Mouse (Mus musculus): ENCODE data around the gene 9930021J03Rik. TPM values are rescaled to one million over a fixed set of nuclear protein-coding genes. Genes with fewer than 3 reads are reported as not detected.

9930021J03Rik gene
- total RNA-seq, 2 experiments from 2014 or later, result 11.8 to 14.4 TPM

DNA sequence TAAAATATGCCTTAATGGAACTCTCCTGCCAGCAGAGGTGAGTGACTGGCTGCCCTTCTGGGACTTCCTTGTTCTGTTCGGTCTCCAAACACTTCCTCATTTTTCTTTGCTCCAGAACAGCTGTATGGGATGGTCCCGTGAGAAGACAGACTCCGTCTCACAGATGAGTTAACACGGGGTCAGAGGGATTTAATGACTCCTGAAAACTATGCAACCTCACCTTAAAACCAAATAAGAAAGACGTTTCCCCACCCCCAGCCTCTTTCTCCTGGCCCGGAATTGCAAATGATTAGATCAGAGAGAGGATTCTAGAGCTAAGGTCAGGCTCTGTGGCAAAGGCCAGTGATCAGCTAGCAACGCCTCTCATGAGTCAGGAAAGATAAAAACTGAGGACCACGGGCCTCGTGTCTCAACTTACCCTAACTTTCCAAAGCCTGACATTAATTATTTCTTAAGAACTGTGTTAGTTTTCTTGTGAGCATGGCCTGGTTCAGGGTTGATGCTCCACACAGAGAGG, 130.2 kb downstream of the 9930021J03Rik start:
- TF ChIP-seq CTCF (IDR thresholded peaks at IDR 0.05), result no peak
- intact Hi-C loops (cut with DNase I), result no loop called here
- no peak overlapping the region for H3K4me3 ChIP-seq
- DNase-seq, result no peak
- H3K27ac ChIP-seq, result no peak overlapping the region

DNA sequence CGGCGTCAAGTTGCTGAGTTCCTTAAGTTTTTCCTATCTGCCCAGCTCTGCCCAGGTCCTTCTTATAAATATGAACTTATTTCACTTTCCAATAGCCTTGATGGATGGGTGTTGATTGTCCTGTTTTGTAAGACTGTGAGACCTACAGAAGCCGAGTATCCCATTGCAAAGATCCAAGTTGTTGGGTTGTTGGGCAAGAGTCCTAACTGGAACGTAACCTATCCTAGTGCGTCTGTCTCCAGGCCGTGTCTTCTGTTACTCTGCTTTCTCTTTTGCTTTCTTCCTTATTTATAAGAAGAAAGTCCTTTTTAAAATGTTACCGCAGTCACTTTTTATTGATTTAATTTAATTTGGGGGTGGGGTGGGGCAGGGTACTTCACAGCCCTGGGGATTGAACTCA, 130.8 kb downstream of the 9930021J03Rik start:
- intact Hi-C loops (cut with DNase I), result no loop called here
- DNase-seq, result no peak
- H3K4me3 ChIP-seq, result no peak overlapping the region
- no peak for TF ChIP-seq CTCF (IDR thresholded peaks at IDR 0.05)
- H3K27ac ChIP-seq, result no peak overlapping the region

DNA sequence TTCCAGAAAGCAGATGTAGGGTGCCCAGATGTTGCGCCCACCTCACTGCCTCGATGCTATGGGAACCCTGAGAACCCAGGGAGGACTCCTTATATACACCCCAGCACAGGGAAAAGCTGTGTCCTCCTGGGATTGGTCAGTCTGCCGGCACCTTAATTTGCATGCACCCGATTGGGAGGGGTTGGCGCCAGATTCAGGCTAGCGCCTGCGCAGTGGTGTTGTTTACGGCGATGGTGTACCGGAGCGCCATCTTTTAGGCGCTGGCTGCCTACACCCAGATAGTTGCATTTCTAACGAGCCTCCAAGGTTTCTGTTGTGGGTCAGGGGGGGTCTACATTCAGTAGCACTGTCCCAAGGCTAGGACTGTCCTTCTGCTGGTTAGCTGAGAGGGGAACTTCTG, 133.1 kb downstream of the 9930021J03Rik start:
- Histone ChIP-seq H3K4me3 (no peak overlapping the region), H3K27ac (no peak overlapping the region)
- no peak for TF ChIP-seq CTCF (IDR thresholded peaks at IDR 0.05)
- no peak for DNase-seq
- intact Hi-C loops (cut with DNase I), result no loop called here

GRCm38 (mm10) chr19:29671160-29671559, 134.6 kb downstream of the 9930021J03Rik start:
- intact Hi-C loops (cut with DNase I), result no loop called here
- DNase-seq, result no peak
- Histone ChIP-seq H3K4me3 (no peak overlapping the region), H3K27ac (no peak overlapping the region)
- no peak for TF ChIP-seq CTCF (IDR thresholded peaks at IDR 0.05)

DNA sequence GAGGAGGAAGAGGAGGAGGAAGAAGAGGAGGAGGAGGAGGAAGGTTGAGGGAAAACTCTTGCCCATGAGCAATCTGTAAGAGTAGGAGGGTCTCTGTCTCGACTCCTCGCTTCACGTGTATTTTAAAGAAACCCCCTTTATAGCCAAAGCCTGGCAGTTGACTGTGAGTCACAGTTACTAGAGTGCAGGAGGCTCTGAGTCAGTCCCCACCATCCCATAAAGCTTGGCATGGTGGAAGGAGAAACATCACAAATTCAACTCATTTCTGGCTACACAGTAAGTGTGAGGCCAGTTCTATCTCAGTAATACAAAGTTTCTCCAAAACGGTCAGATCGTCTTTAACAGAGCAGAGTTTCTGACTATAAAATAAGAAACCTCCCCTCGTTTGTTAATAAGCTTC, 135.5 kb downstream of the 9930021J03Rik start:
- Histone ChIP-seq H3K4me3 (no peak overlapping the region), H3K27ac (no peak overlapping the region)
- DNase-seq, result no peak
- TF ChIP-seq CTCF (IDR thresholded peaks at IDR 0.05), result no peak
- intact Hi-C loops (cut with DNase I), result no loop called here

DNA sequence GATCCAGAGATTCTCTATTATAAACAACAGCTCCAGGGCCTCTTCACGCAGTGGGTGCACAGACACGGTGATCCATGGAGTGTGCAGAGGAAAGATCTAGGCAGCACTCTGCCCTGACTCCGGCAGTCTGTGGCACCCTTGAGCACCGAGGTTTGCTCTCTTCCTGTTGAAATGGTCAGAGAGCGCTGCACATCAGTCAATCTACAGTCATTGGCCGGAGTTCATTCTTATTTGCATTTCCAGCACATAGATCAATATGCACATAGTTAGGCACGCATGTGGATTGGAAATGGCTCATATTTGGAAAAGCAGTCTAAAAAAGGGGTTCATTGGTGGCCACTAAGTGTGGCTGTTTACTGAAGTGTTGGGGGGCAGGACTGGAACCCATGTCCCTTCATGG, 137.7 kb downstream of the 9930021J03Rik start:
- no peak for TF ChIP-seq CTCF (IDR thresholded peaks at IDR 0.05)
- H3K4me3 ChIP-seq, result no peak overlapping the region
- no peak overlapping the region for H3K27ac ChIP-seq
- intact Hi-C loops (cut with DNase I), result no loop called here
- DNase-seq, result no peak

DNA sequence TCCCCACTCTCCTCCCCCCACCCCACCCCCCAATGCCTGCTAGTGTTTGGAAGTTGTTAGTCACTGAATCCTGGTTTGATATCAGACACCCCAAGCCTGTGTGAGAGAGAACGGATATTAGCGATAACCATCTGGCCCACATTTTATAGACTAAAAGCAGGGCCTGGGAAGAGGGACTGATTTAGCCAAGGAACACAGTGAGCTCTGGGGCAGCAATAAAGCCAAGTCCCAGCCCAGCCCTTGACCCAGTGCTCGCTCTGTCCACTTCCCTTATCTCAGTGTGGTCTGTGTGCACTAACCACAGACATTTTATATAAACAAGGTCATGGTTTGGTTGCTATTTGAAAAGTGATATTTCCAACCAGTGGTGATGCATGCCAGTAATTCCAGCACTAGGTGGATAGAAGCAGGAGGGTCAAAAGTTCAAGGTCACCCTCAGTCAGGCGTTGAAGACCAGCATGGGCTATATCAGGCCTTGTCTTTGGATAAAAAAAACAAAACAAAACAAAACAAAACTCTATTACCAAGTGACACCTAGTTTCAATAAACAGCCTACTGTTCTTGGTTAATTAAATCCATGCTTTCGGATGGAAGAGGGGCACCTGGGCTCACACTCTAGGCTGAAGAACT, 138.7 kb downstream of the 9930021J03Rik start:
- no peak for DNase-seq
- Histone ChIP-seq H3K4me3 (no peak overlapping the region), H3K27ac (no peak overlapping the region)
- TF ChIP-seq CTCF (IDR thresholded peaks at IDR 0.05), result no peak
- intact Hi-C loops (cut with DNase I), result no loop called here

DNA sequence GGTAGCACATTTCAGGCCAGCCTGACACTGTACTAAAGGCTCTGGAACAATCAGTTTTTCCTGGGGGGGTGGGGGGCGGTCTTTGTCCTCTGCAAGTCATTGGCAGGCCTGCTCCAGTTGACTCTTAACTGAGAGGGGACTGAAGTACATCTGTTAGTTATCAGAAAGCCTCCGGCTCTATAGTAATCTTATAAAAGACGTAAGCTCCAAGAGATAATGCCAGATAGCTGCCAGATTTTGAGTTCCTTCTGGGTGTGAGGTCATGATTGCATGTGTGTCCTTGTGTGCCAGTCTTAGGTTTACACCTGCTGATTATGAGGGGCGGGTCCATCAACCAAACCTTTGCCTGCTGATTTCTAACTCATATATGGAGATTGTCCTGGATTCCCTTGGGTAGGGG, 139.6 kb downstream of the 9930021J03Rik start:
- Histone ChIP-seq H3K4me3 (no peak overlapping the region), H3K27ac (no peak overlapping the region)
- intact Hi-C loops (cut with DNase I), result no loop called here
- no peak for TF ChIP-seq CTCF (IDR thresholded peaks at IDR 0.05)
- no peak for DNase-seq

- no peak for DNase-seq
- TF ChIP-seq CTCF (IDR thresholded peaks at IDR 0.05), result no peak
- Histone ChIP-seq H3K27ac (no peak overlapping the region), H3K4me3 (no peak overlapping the region)
- intact Hi-C loops (cut with DNase I), result no loop called here
These were observed 140.9 kb downstream of the 9930021J03Rik start for GRCm38 (mm10) chr19:29664934-29665333.

Other genes with a start within 250 kb of the 9930021J03Rik start
- 1 to 10 TPM; 7.2 to 7.9 TPM for gene Ermp1, start 157.6 kb downstream of the 9930021J03Rik start, total RNA-seq (2021)
- not detected for gene Mlana, start 108.2 kb downstream of the 9930021J03Rik start, total RNA-seq (2021)
- 10 to 100 TPM; 10.2 to 11.1 TPM for gene Ranbp6, start 7.0 kb upstream of the 9930021J03Rik start, total RNA-seq (2021)
- gene Il33, start 119.1 kb upstream of the 9930021J03Rik start, total RNA-seq (2021), result 1 to 10 TPM; 5.7 to 5.9 TPM
- not detected for gene Trpd52l3, start 197.8 kb upstream of the 9930021J03Rik start, total RNA-seq (2021)
- 10 to 100 TPM; 15.5 to 16.1 TPM for gene Uhrf2, start 224.5 kb upstream of the 9930021J03Rik start, total RNA-seq (2021)